Mouse (Mus musculus) heart, adult 18-20 months (tissue): ENCODE results near the gene Kpna4. TPM values are rescaled to one million over a fixed set of nuclear protein-coding genes. Genes with fewer than 3 reads are reported as not detected.
"Not testable (repeated sequence)": the region's sequence is repeated elsewhere in the genome, so short reads cannot be mapped to it uniquely, and the experiment has no call there.

Source experiments
- DNase-seq, 2 experiments: peaks; one replicate each; pipeline ENCODE4 v3.0.0; 2021 to 2022; ENCODE audit warnings: mixed read lengths in 1 of 2
- total RNA-seq, 2 experiments: library from RNA; stranded (reverse); gene quantifications; 2 replicates each; pipeline ENCODE4 v1.2.3; 2021

Kpna4 gene
- total RNA-seq, 2 experiments from 2014 or later = 90.6 to 93.3 TPM

GRCm38 (mm10) chr3:69109079-69109478 is 17.8 kb downstream of the Kpna4 start:
- DNase-seq = no peak

GRCm38 (mm10) chr3:69094456-69094855 is 32.5 kb downstream of the Kpna4 start:
- DNase-seq = no peak

- no peak for DNase-seq
Measured at GRCm38 (mm10) chr3:69064005-69064404, 62.9 kb downstream of the Kpna4 start.

GRCm38 (mm10) chr3:69062764-69063163 is 64.1 kb downstream of the Kpna4 start:
- no peak for DNase-seq

- no peak for DNase-seq
Measured at GRCm38 (mm10) chr3:69060672-69061071, 66.2 kb downstream of the Kpna4 start.

- DNase-seq = no peak
Measured at GRCm38 (mm10) chr3:69055871-69056270, 71.0 kb downstream of the Kpna4 start.

- no peak for DNase-seq
Measured at GRCm38 (mm10) chr3:69054760-69055432, 72.0 kb downstream of the Kpna4 start.

GRCm38 (mm10) chr3:69051894-69052293 is 75.0 kb downstream of the Kpna4 start:
- DNase-seq = no peak

- no peak for DNase-seq
Measured at GRCm38 (mm10) chr3:69049011-69049410, 77.9 kb downstream of the Kpna4 start.

- no peak for DNase-seq
Measured at GRCm38 (mm10) chr3:69047684-69048083, 79.2 kb downstream of the Kpna4 start.

- DNase-seq = no peak
Measured at GRCm38 (mm10) chr3:69046509-69046908, 80.4 kb downstream of the Kpna4 start.

- peak in 1 of 2 experiments; percentile 26 for DNase-seq
Measured at GRCm38 (mm10) chr3:69045750-69046149, 81.2 kb downstream of the Kpna4 start.

- no peak for DNase-seq
Measured at GRCm38 (mm10) chr3:69045400-69045703, 81.6 kb downstream of the Kpna4 start.

- peak; percentile 90 to 93 for DNase-seq
Measured at GRCm38 (mm10) chr3:69044645-69045399, 82.1 kb downstream of the Kpna4 start, which contains the start of gene Trim59. TSS of gene Trim59 (minus strand) at chr3:69044755.

GRCm38 (mm10) chr3:69044167-69044591 is 82.7 kb downstream of the Kpna4 start:
- DNase-seq = peak in 1 of 2 experiments; percentile 55

- DNase-seq = no peak
Measured at GRCm38 (mm10) chr3:69041298-69041697, 85.6 kb downstream of the Kpna4 start.

- no peak for DNase-seq
Measured at GRCm38 (mm10) chr3:69040105-69040504, 86.8 kb downstream of the Kpna4 start.

GRCm38 (mm10) chr3:69026133-69026783 is 100.7 kb downstream of the Kpna4 start:
- DNase-seq = no peak

GRCm38 (mm10) chr3:69020764-69021163 is 106.1 kb downstream of the Kpna4 start:
- no peak for DNase-seq

GRCm38 (mm10) chr3:69020285-69020684 is 106.6 kb downstream of the Kpna4 start:
- DNase-seq = no peak

- not testable (repeated sequence) for DNase-seq
Measured at GRCm38 (mm10) chr3:69018635-69019034, 108.3 kb downstream of the Kpna4 start.

- no peak for DNase-seq
Measured at GRCm38 (mm10) chr3:69017181-69017580, 109.7 kb downstream of the Kpna4 start.
